Mouse (Mus musculus) midbrain, embryonic 14.5 days (tissue): ENCODE results near the gene Nop10. TPM values are rescaled to one million over a fixed set of nuclear protein-coding genes. Genes with fewer than 3 reads are reported as not detected.

Source experiments
- ATAC-seq: fragments of 200-750 bp; cut with Nextera tagmentation; 2 replicates; pipeline ENCODE4 v1.8.0; 2017; ENCODE audit warnings: moderate number of reproducible peaks, moderate library complexity; ENCODE audit not compliant: low FRiP score, low TSS enrichment
- DNase-seq: peaks from one replicate; pipeline ENCODE4 v3.0.0-alpha.2; 2015
- H3K27ac ChIP-seq: fragments of 300-500 bp; sonication (generic); replicated peaks from 2 replicates; pipeline ENCODE4 v1.5.1; 2014; ENCODE audit warnings: mild to moderate bottlenecking, low read depth, low read length, moderate library complexity
- H3K27me3 ChIP-seq: fragments of 300-500 bp; sonication (generic); 2 replicates; pipeline ENCODE4 v1.6.1; 2014; ENCODE audit warnings: low read length, control low read depth, mixed read lengths; ENCODE audit not compliant: control insufficient read depth, insufficient read depth
- H3K36me3 ChIP-seq: fragments of 300-500 bp; sonication (generic); 2 replicates; pipeline ENCODE4 v1.6.1; 2014; ENCODE audit warnings: low read length, control low read depth; ENCODE audit not compliant: control insufficient read depth, insufficient read depth
- H3K4me1 ChIP-seq: fragments of 300-500 bp; sonication (generic); 2 replicates; pipeline ENCODE4 v1.6.1; 2014; ENCODE audit warnings: mild to moderate bottlenecking, antibody characterized with exemption, low read length, control low read depth; ENCODE audit not compliant: control insufficient read depth, insufficient read depth
- H3K4me2 ChIP-seq: fragments of 300-500 bp; sonication (generic); 2 replicates; pipeline ENCODE4 v1.6.1; 2014; ENCODE audit warnings: mild to moderate bottlenecking, low read length, moderate library complexity
- H3K4me3 ChIP-seq: fragments of 300-500 bp; sonication (generic); replicated peaks from 2 replicates; pipeline ENCODE4 v1.5.1; 2014; ENCODE audit warnings: low read depth, low read length
- H3K9ac ChIP-seq: fragments of 300-500 bp; sonication (generic); replicated peaks from 2 replicates; pipeline ENCODE4 v1.6.1; 2014; ENCODE audit warnings: mild to moderate bottlenecking, low read length, moderate library complexity
- H3K9me3 ChIP-seq: fragments of 300-500 bp; sonication (generic); 2 replicates; pipeline ENCODE4 v1.6.1; 2016; ENCODE audit warnings: low read length, control low read depth, mixed read lengths; ENCODE audit not compliant: control insufficient read depth
- WGBS: fragments of 180-500 bp; shearing (Covaris S2); extraction: QIAGEN DNeasy Blood & Tissue Kit; methylation state at CpG from one replicate; pipeline ENCODE4 v1.1.7; 2014; 5-methylcytosine and 5-hydroxymethylcytosine counted together
- polyA plus RNA-seq: library from polyadenylated mRNA; unstranded; fragments of >200 nt; fragmentation: Nextera tagmentation; extraction: Ambion mirVana; gene quantifications from 2 replicates; pipeline ENCODE4 v1.2.1, GENCODE M21; 2014

Gene Nop10
- polyA plus RNA-seq, 1 experiment from 2014 or later: 136 TPM

GRCm38 (mm10) chr2:112239212-112239934 is 22.4 kb upstream of the Nop10 start, which contains the start of gene Lpcat4:
Gene Lpcat4 (plus strand): TSS chr2:112239468.
- peaks cover 14% of the 10 kb centered on the region for H3K36me3 ChIP-seq

GRCm38 (mm10) chr2:112239935-112240721 is 21.6 kb upstream of the Nop10 start:
- peak overlapping the region; percentile 71 for H3K4me3 ChIP-seq
- H3K9me3 ChIP-seq: no peaks in the 10 kb centered on the region
- H3K4me1 ChIP-seq: 0 out of 2 replicates have a peak, but pooled peaks cover 4% of the 10 kb centered on the region
- H3K27ac ChIP-seq: peak overlapping the region; percentile 99
- WGBS: under 1% methylated on average over 27 of the region's 28 CpGs
- peak; percentile 64 for ATAC-seq
- H3K27me3 ChIP-seq: no peaks in the 10 kb centered on the region
- H3K9ac ChIP-seq: peak overlapping the region; percentile 94
- peaks cover 20% of the 10 kb centered on the region for H3K36me3 ChIP-seq
- DNase-seq: peak; percentile 75
- peak overlapping the region; percentile 80 for H3K4me2 ChIP-seq

More at GRCm38 (mm10) chr2:112239212-112239934, 22.4 kb upstream of the Nop10 start, which contains the start of gene Lpcat4:
- no peaks in the 10 kb centered on the region for H3K9me3 ChIP-seq
- WGBS: under 1% methylated on average over 86 of the region's 94 CpGs
- H3K27ac ChIP-seq: peak within 1 kb of the TSS; percentile 99
- ATAC-seq (peak; percentile 87), DNase-seq (peak; percentile 97)
- H3K4me1 ChIP-seq: 0 out of 2 replicates have a peak, but pooled peaks cover 4% of the 10 kb centered on the region
- peak within 1 kb of the TSS; percentile 94 for H3K9ac ChIP-seq
- peak within 1 kb of the TSS; percentile 71 for H3K4me3 ChIP-seq
- peak within 1 kb of the TSS; percentile 80 for H3K4me2 ChIP-seq
- no peaks in the 10 kb centered on the region for H3K27me3 ChIP-seq

GRCm38 (mm10) chr2:112241787-112242186 is 19.9 kb upstream of the Nop10 start:
- ATAC-seq: no peak

GRCm38 (mm10) chr2:112245307-112245706 is 16.4 kb upstream of the Nop10 start:
- H3K9me3 ChIP-seq: no peaks in the 10 kb centered on the region
- peaks cover 41% of the 10 kb centered on the region for H3K36me3 ChIP-seq
- H3K4me3 ChIP-seq: no peak overlapping the region
- 0 out of 2 replicates have a peak, but pooled peaks cover 4% of the 10 kb centered on the region for H3K4me1 ChIP-seq
- H3K27ac ChIP-seq: no peak overlapping the region
- no peak for ATAC-seq
- no peak for DNase-seq
- H3K4me2 ChIP-seq: no peak overlapping the region
- no peaks in the 10 kb centered on the region for H3K27me3 ChIP-seq
- no peak overlapping the region for H3K9ac ChIP-seq
- WGBS: 92% methylated on average over 5 of the region's 5 CpGs

More at GRCm38 (mm10) chr2:112241787-112242186, 19.9 kb upstream of the Nop10 start:
- Histone ChIP-seq H3K9me3 (no peaks in the 10 kb centered on the region), H3K27ac (no peak overlapping the region), H3K4me1 (0 out of 2 replicates have a peak, but pooled peaks cover 4% of the 10 kb centered on the region), H3K9ac (no peak overlapping the region), H3K36me3 (peaks cover 35% of the 10 kb centered on the region), H3K27me3 (no peaks in the 10 kb centered on the region), H3K4me3 (no peak overlapping the region), H3K4me2 (no peak overlapping the region)
- WGBS: 91% methylated on average over 14 of the region's 14 CpGs
- no peak for DNase-seq

- DNase-seq (no peak), ATAC-seq (no peak)
- H3K9me3 ChIP-seq: no peaks in the 10 kb centered on the region
- WGBS: 94% methylated on average over 6 of the region's 6 CpGs
- H3K27me3 ChIP-seq: no peaks in the 10 kb centered on the region
- no peak overlapping the region for H3K4me2 ChIP-seq
- peaks cover 41% of the 10 kb centered on the region for H3K36me3 ChIP-seq
- no peak overlapping the region for H3K9ac ChIP-seq
- no peaks in the 10 kb centered on the region for H3K4me1 ChIP-seq
- no peak overlapping the region for H3K27ac ChIP-seq
- H3K4me3 ChIP-seq: no peak overlapping the region
Observed at GRCm38 (mm10) chr2:112246193-112246592, 15.5 kb upstream of the Nop10 start.

GRCm38 (mm10) chr2:112247323-112247722 is 14.4 kb upstream of the Nop10 start:
- 87% methylated on average over 10 of the region's 10 CpGs for WGBS
- ATAC-seq: no peak
- Histone ChIP-seq H3K9me3 (no peaks in the 10 kb centered on the region), H3K36me3 (peaks cover 41% of the 10 kb centered on the region), H3K27ac (no peak overlapping the region), H3K4me2 (no peak overlapping the region), H3K9ac (no peak overlapping the region), H3K4me1 (no peaks in the 10 kb centered on the region), H3K4me3 (no peak overlapping the region), H3K27me3 (no peaks in the 10 kb centered on the region)
- DNase-seq: no peak

GRCm38 (mm10) chr2:112249780-112250453 is 11.8 kb upstream of the Nop10 start:
- no peaks in the 10 kb centered on the region for H3K4me1 ChIP-seq
- 91% methylated on average over 10 of the region's 10 CpGs for WGBS
- ATAC-seq (no peak), DNase-seq (no peak)
- H3K4me2 ChIP-seq: no peak overlapping the region
- no peaks in the 10 kb centered on the region for H3K27me3 ChIP-seq
- H3K4me3 ChIP-seq: no peak overlapping the region
- H3K36me3 ChIP-seq: peaks cover 21% of the 10 kb centered on the region
- H3K9ac ChIP-seq: no peak overlapping the region
- H3K9me3 ChIP-seq: no peaks in the 10 kb centered on the region
- H3K27ac ChIP-seq: no peak overlapping the region

GRCm38 (mm10) chr2:112254675-112255515 is 6.8 kb upstream of the Nop10 start:
- H3K4me1 ChIP-seq: no peaks in the 10 kb centered on the region
- no peaks in the 10 kb centered on the region for H3K27me3 ChIP-seq
- WGBS: 70% methylated on average over 7 of the region's 7 CpGs
- no peaks in the 10 kb centered on the region for H3K36me3 ChIP-seq
- H3K9me3 ChIP-seq: no peaks in the 10 kb centered on the region
- H3K4me2 ChIP-seq: no peak overlapping the region
- no peak overlapping the region for H3K9ac ChIP-seq
- no peak overlapping the region for H3K4me3 ChIP-seq
- H3K27ac ChIP-seq: no peak overlapping the region
- ATAC-seq (no peak), DNase-seq (no peak)
